Mouse (Mus musculus) kidney, adult 2 months (tissue): ENCODE measurements at regions not wholly inside any gene's neighbourhood (a gene's known extent, or its start where the extent isn't known, plus 50 kb on each side); places are given as distances from the start of the nearest gene placed in this dataset.

Experiments used
- CTCF ChIP-seq: fragments of 200-500 bp; conservative IDR thresholded peaks from 2 replicates; pipeline ENCODE4 v1.5.1; 2011; ENCODE audit warnings: low read depth, mild to moderate bottlenecking, control low read depth, low read length, moderate library complexity, mixed read lengths; ENCODE audit not compliant: insufficient read depth, insufficient read length
- POLR2A ChIP-seq: fragments of 200-500 bp; IDR thresholded peaks from one replicate; pipeline ENCODE4 v1.6.1; 2011; ENCODE audit warnings: low read depth, low read length, control low read depth

DNA sequence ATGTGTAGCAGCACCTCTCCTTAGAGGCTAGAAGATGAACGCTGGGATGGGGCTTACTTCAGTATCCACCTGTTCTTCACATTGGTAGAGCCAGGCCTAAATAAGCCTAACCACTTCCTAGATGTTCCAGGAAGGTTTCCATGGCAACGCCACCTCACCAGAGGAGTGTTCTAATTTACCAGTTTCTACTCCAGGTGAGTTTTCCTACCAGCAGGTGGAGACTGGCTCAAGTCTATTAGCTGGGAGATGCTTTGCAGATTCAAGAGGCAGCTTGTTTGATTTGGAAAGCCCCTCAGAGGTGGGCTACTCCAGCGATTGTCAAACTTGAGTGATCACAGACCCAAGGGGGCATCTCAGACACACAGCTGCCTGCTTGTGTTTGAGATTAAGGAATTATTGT is 138.8 kb upstream of the Prok2 start:
- TF ChIP-seq POLR2A: no peak
- no peak for TF ChIP-seq CTCF
